Mouse (Mus musculus) stomach, postnatal 0 days (tissue): ENCODE data around the gene Olfr318.

Source experiments
- CTCF ChIP-seq: IDR thresholded peaks from 2 replicates; pipeline ENCODE4 v1.5.1; 2016; ENCODE audit warnings: antibody characterized with exemption, low read depth, mild to moderate bottlenecking, moderate library complexity
- EP300 ChIP-seq: optimal IDR thresholded peaks from 2 replicates; pipeline ENCODE3; 2016; ENCODE audit warnings: antibody characterized with exemption

- no peak for TF ChIP-seq CTCF
- no peak for TF ChIP-seq EP300
These were observed 25.0 kb downstream of the Olfr318 start, which contains the start of gene Olfr319 for GRCm38 (mm10) chr11:58698862-58699261.
